In genomic region chr19:5408057-5409001, GRCm38 (mm10) we compare ENCODE assay signal across 9 mouse cellular contexts. TPM values are rescaled to one million over a fixed set of nuclear protein-coding genes. Genes with fewer than 3 reads are reported as not detected.
DNase-seq lines count a peak whose midpoint lies in the region; ATAC-seq and TF ChIP-seq lines count a peak whose summit lies in the region.
"Had no signal": no experiment of that assay in that cellular context is flagged by ENCODE, and none has a peak within 500 bp of the region (broad histone marks: within the 10 kb centered on the region; RNA-seq: fewer than 3 reads in every experiment).

No protein-coding gene starts in this region.

- H3K36me3 ChIP-seq in forebrain, embryonic 11.5 days (ENCODE audit: control insufficient read depth, insufficient read depth, low read length): no peaks in the 10 kb centered on the region
- no peaks in the 10 kb centered on the region for H3K36me3 ChIP-seq in forebrain, postnatal 0 days (ENCODE audit: insufficient read depth)
- H3K36me3 ChIP-seq in hindbrain, embryonic 16.5 days (ENCODE audit: control insufficient read depth, insufficient read depth, low read length): no peaks in the 10 kb centered on the region

- H3K4me3 ChIP-seq in forebrain, embryonic 11.5 days (ENCODE audit: low read depth, low read length): 0 out of 2 replicates have a peak overlapping the region, but pooled peaks have one; percentile 53
- H3K4me3 ChIP-seq in forebrain, postnatal 0 days (ENCODE audit: low read depth, low read length): no peak overlapping the region
- H3K4me3 ChIP-seq in hindbrain, embryonic 16.5 days (ENCODE audit: low read length): no peak overlapping the region

- no peak for ATAC-seq in forebrain, embryonic 11.5 days (replicated peaks; ENCODE audit: low FRiP score)
- ATAC-seq in forebrain, postnatal 0 days: no peak
- ATAC-seq in hindbrain, embryonic 16.5 days: no peak

- H3K27ac ChIP-seq in forebrain, embryonic 11.5 days (ENCODE audit: low read depth, low read length): no peak overlapping the region
- no peak overlapping the region for H3K27ac ChIP-seq in forebrain, postnatal 0 days (ENCODE audit: low read depth, low read length)
- no peak overlapping the region for H3K27ac ChIP-seq in hindbrain, embryonic 16.5 days (ENCODE audit: low read depth, low read length)

- no peak overlapping the region; the same call in 1 of the 2 replicates for H3K9ac ChIP-seq in forebrain, embryonic 11.5 days (ENCODE audit: low read length)
- no peak overlapping the region for H3K9ac ChIP-seq in forebrain, postnatal 0 days
- no peak overlapping the region for H3K9ac ChIP-seq in hindbrain, embryonic 16.5 days (ENCODE audit: low read depth, low read length)

- peaks cover 3% of the 10 kb centered on the region; the same call in 1 of the 2 replicates for H3K4me1 ChIP-seq in forebrain, embryonic 11.5 days (replicated peaks; ENCODE audit: control insufficient read depth, insufficient read depth, low read length)
- H3K4me1 ChIP-seq in forebrain, postnatal 0 days (ENCODE audit: insufficient read depth): peaks cover 4% of the 10 kb centered on the region; the same call in 1 of the 2 replicates
- H3K4me1 ChIP-seq in hindbrain, embryonic 16.5 days (ENCODE audit: control insufficient read depth, insufficient read depth, low read depth, low read length): peaks cover 13% of the 10 kb centered on the region

- 93% methylated on average over 13 of the region's 13 CpGs for WGBS in forebrain, embryonic 11.5 days
- WGBS in forebrain, postnatal 0 days: 85% methylated on average over 13 of the region's 13 CpGs
- WGBS in hindbrain, embryonic 16.5 days: 82% methylated on average over 13 of the region's 13 CpGs

- H3K4me2 ChIP-seq in forebrain, embryonic 11.5 days (ENCODE audit: low read depth, low read length, severe bottlenecking): no peak overlapping the region
- no peak overlapping the region for H3K4me2 ChIP-seq in forebrain, postnatal 0 days (ENCODE audit: low read depth)
- peak overlapping the region; percentile 73; the same call in 1 of the 2 replicates for H3K4me2 ChIP-seq in hindbrain, embryonic 16.5 days (ENCODE audit: low read length)

- no peak for DNase-seq in forebrain, embryonic 11.5 days (ENCODE audit: low spot score)
- no peak for DNase-seq in forebrain, postnatal 0 days
- peak; percentile 42 for DNase-seq in adipocyte (ENCODE audit: low spot score)
- peak; percentile 50 for DNase-seq in lung, postnatal 25 days (ENCODE audit: low spot score)
- no peak for DNase-seq in cerebellum, adult 9-11 months
- no peak for DNase-seq in gastrocnemius, adult 8-10 months (ENCODE audit: low spot score in 2 of 2)
- no peak for DNase-seq in B cell, adult 2 months

- H3K9me3 ChIP-seq in forebrain, embryonic 11.5 days (ENCODE audit: control insufficient read depth, low read length): no peaks in the 10 kb centered on the region
- no peaks in the 10 kb centered on the region for H3K9me3 ChIP-seq in forebrain, postnatal 0 days (ENCODE audit: low read length)
- H3K9me3 ChIP-seq in hindbrain, embryonic 16.5 days (ENCODE audit: control insufficient read depth, low read length): no peaks in the 10 kb centered on the region

- TF ChIP-seq CTCF in forebrain, postnatal 0 days (IDR thresholded peaks at IDR 0.05; ENCODE audit: low read depth): no peak

- H3K27me3 ChIP-seq in forebrain, embryonic 11.5 days (ENCODE audit: control insufficient read depth, insufficient read depth, low read length): no peaks in the 10 kb centered on the region
- H3K27me3 ChIP-seq in forebrain, postnatal 0 days (ENCODE audit: insufficient read depth, low read length): no peaks in the 10 kb centered on the region
- H3K27me3 ChIP-seq in hindbrain, embryonic 16.5 days (replicated peaks; ENCODE audit: control insufficient read depth, insufficient read depth, low read length): no peaks in the 10 kb centered on the region

RNA-seq across cellular contexts. Expression of gene Tsga10ip, which starts 6.0 kb away (rescaled TPM):
- polyA plus RNA-seq in forebrain, embryonic 11.5 days (2014; fragmentation: Nextera tagmentation; extraction: Ambion mirVana): not detected in 2 replicates
- 0.43 TPM in 1 of 2 replicates, not detected in the other for total RNA-seq in forebrain, postnatal 0 days (2014; rRNA removed)
- polyA plus RNA-seq in forebrain, postnatal 0 days (2015; fragmentation: Nextera tagmentation; extraction: Ambion mirVana): 0.08 and 0.13 TPM in 2 replicates
- 0.36 TPM in 1 of 2 replicates, not detected in the other for polyA plus RNA-seq in hindbrain, embryonic 16.5 days (2015; fragmentation: Nextera tagmentation; extraction: Ambion mirVana)
- total RNA-seq in gastrocnemius, adult 8-10 months (2022): 1 to 10 TPM in 3 of 4 experiments, under 1 TPM in 1; 0.96 to 2.4 (median 2.0) TPM

RNA-seq across cellular contexts. Expression of gene Drap1, which starts 16.4 kb away (rescaled TPM):
- 193 and 202 TPM in 2 replicates for polyA plus RNA-seq in forebrain, embryonic 11.5 days (2014; fragmentation: Nextera tagmentation; extraction: Ambion mirVana)
- total RNA-seq in forebrain, postnatal 0 days (2014; rRNA removed): 171 and 202 TPM in 2 replicates
- polyA plus RNA-seq in forebrain, postnatal 0 days (2015; fragmentation: Nextera tagmentation; extraction: Ambion mirVana): 353 and 391 TPM in 2 replicates
- 301 and 318 TPM in 2 replicates for polyA plus RNA-seq in hindbrain, embryonic 16.5 days (2015; fragmentation: Nextera tagmentation; extraction: Ambion mirVana)
- total RNA-seq in gastrocnemius, adult 8-10 months (2022): 100 to 1,000 TPM; 727 to 752 (median 743) TPM

RNA-seq across cellular contexts. Expression of gene AI837181, which starts 16.6 kb away (rescaled TPM):
- 34.6 and 42.0 TPM in 2 replicates for polyA plus RNA-seq in forebrain, embryonic 11.5 days (2014; fragmentation: Nextera tagmentation; extraction: Ambion mirVana)
- 56.6 and 59.5 TPM in 2 replicates for total RNA-seq in forebrain, postnatal 0 days (2014; rRNA removed)
- 72.5 and 72.7 TPM in 2 replicates for polyA plus RNA-seq in forebrain, postnatal 0 days (2015; fragmentation: Nextera tagmentation; extraction: Ambion mirVana)
- polyA plus RNA-seq in hindbrain, embryonic 16.5 days (2015; fragmentation: Nextera tagmentation; extraction: Ambion mirVana): 38.5 and 72.7 TPM in 2 replicates
- 10 to 100 TPM; 33.7 to 38.3 (median 35.8) TPM for total RNA-seq in gastrocnemius, adult 8-10 months (2022)

RNA-seq across cellular contexts. Expression of gene Sart1, which starts 19.8 kb away (rescaled TPM):
- polyA plus RNA-seq in forebrain, embryonic 11.5 days (2014; fragmentation: Nextera tagmentation; extraction: Ambion mirVana): 87.1 and 101 TPM in 2 replicates
- total RNA-seq in forebrain, postnatal 0 days (2014; rRNA removed): 49.2 and 55.1 TPM in 2 replicates
- polyA plus RNA-seq in forebrain, postnatal 0 days (2015; fragmentation: Nextera tagmentation; extraction: Ambion mirVana): 38.8 and 53.5 TPM in 2 replicates
- polyA plus RNA-seq in hindbrain, embryonic 16.5 days (2015; fragmentation: Nextera tagmentation; extraction: Ambion mirVana): 58.8 and 66.0 TPM in 2 replicates
- total RNA-seq in gastrocnemius, adult 8-10 months (2022): 10 to 100 TPM; 40.2 to 52.1 (median 45.3) TPM

RNA-seq across cellular contexts. Expression of gene Fosl1, which starts 39.0 kb away (rescaled TPM):
- not detected in 2 replicates for polyA plus RNA-seq in forebrain, embryonic 11.5 days (2014; fragmentation: Nextera tagmentation; extraction: Ambion mirVana)
- total RNA-seq in forebrain, postnatal 0 days (2014; rRNA removed): 0.19 TPM in 1 of 2 replicates, not detected in the other
- polyA plus RNA-seq in forebrain, postnatal 0 days (2015; fragmentation: Nextera tagmentation; extraction: Ambion mirVana): not detected in 2 replicates
- not detected in 2 replicates for polyA plus RNA-seq in hindbrain, embryonic 16.5 days (2015; fragmentation: Nextera tagmentation; extraction: Ambion mirVana)
- not detected for total RNA-seq in gastrocnemius, adult 8-10 months (2022)
- total RNA-seq: heart, postnatal 14 days had no signal

Comparison
In these comparisons a context has a peak if more than half of its experiments do, and no peak if none do; other contexts are left out.
1. DNase-seq: peak in adipocyte (single experiment) and lung, postnatal 25 days (single experiment); none in forebrain, embryonic 11.5 days (single experiment), forebrain, postnatal 0 days (single experiment), cerebellum, adult 9-11 months (single experiment), gastrocnemius, adult 8-10 months (0 of 2) and B cell, adult 2 months (0 of 2).